Mouse (Mus musculus) erythroblast, embryonic 14.5 days (primary cell): ENCODE measurements around the gene Slc16a3.

Experiments
- GATA1 ChIP-seq: IDR thresholded peaks from 2 replicates; pipeline ENCODE4 v1.6.1; 2012; ENCODE audit warnings: low read length, inconsistent platforms, mixed read lengths
- TAL1 ChIP-seq: IDR thresholded peaks from 3 replicates; pipeline ENCODE4 v1.6.1; 2012; ENCODE audit warnings: low read length, inconsistent platforms, mixed read lengths

- no peak for TF ChIP-seq GATA1
- TF ChIP-seq TAL1, result no peak
Measured at GRCm38 (mm10) chr11:120945266-120945665, 3.0 kb upstream of the Slc16a3 start.
